Mouse (Mus musculus): Measurements from ENCODE around the gene Tmem222. TPM values are rescaled to one million over a fixed set of nuclear protein-coding genes. Genes with fewer than 3 reads are reported as not detected.

Tmem222 gene
- polyA plus RNA-seq, 1 experiment from 2014 or later = 82.0 TPM

GRCm38 (mm10) chr4:133301802-133302201 lies 24.2 kb upstream of the Tmem222 start:
- DNase-seq (ENCODE audit: low spot score, missing footprints) = peak; percentile 98
- no peak overlapping the region for H3K4me2 ChIP-seq
- no peak overlapping the region for H3K27ac ChIP-seq (ENCODE audit: low read depth, low read length)
- no peaks in the 10 kb centered on the region for H3K27me3 ChIP-seq (ENCODE audit: control insufficient read depth, insufficient read depth, low read length)
- 27% methylated on average over 4 of the region's 4 CpGs for WGBS
- H3K36me3 ChIP-seq (ENCODE audit: control insufficient read depth, insufficient read depth, low read length) = no peaks in the 10 kb centered on the region
- H3K4me3 ChIP-seq (ENCODE audit: low read depth, low read length) = no peak overlapping the region
- no peak overlapping the region for H3K9ac ChIP-seq (ENCODE audit: low read length)
- ATAC-seq (ENCODE audit: low FRiP score) = peak; percentile 31; the same call in 1 of the 2 replicates
- no peaks in the 10 kb centered on the region for H3K9me3 ChIP-seq (ENCODE audit: control insufficient read depth, low read length)
- peaks cover 9% of the 10 kb centered on the region for H3K4me1 ChIP-seq (ENCODE audit: control insufficient read depth, insufficient read depth, low read length)

GRCm38 (mm10) chr4:133300421-133300820 lies 22.8 kb upstream of the Tmem222 start:
- Histone ChIP-seq H3K9ac (ENCODE audit: low read length) (no peak overlapping the region), H3K9me3 (ENCODE audit: control insufficient read depth, low read length) (no peaks in the 10 kb centered on the region), H3K36me3 (ENCODE audit: control insufficient read depth, insufficient read depth, low read length) (no peaks in the 10 kb centered on the region), H3K27me3 (ENCODE audit: control insufficient read depth, insufficient read depth, low read length) (no peaks in the 10 kb centered on the region), H3K4me3 (ENCODE audit: low read depth, low read length) (no peak overlapping the region), H3K27ac (ENCODE audit: low read depth, low read length) (no peak overlapping the region), H3K4me1 (ENCODE audit: control insufficient read depth, insufficient read depth, low read length) (peaks cover 9% of the 10 kb centered on the region), H3K4me2 (no peak overlapping the region)
- no peak for ATAC-seq (ENCODE audit: low FRiP score)
- no peak for DNase-seq (ENCODE audit: low spot score, missing footprints)
- WGBS = 90% methylated on average over 11 of the region's 11 CpGs

- Histone ChIP-seq H3K4me3 (ENCODE audit: low read depth, low read length) (no peak overlapping the region), H3K4me2 (no peak overlapping the region), H3K27ac (ENCODE audit: low read depth, low read length) (no peak overlapping the region), H3K4me1 (ENCODE audit: control insufficient read depth, insufficient read depth, low read length) (peaks cover 9% of the 10 kb centered on the region), H3K27me3 (ENCODE audit: control insufficient read depth, insufficient read depth, low read length) (no peaks in the 10 kb centered on the region), H3K9ac (ENCODE audit: low read length) (no peak overlapping the region), H3K9me3 (ENCODE audit: control insufficient read depth, low read length) (no peaks in the 10 kb centered on the region), H3K36me3 (ENCODE audit: control insufficient read depth, insufficient read depth, low read length) (no peaks in the 10 kb centered on the region)
- 81% methylated on average over 5 of the region's 5 CpGs for WGBS
- DNase-seq (ENCODE audit: low spot score, missing footprints) (no peak), ATAC-seq (ENCODE audit: low FRiP score) (no peak)
These were observed 22.1 kb upstream of the Tmem222 start for GRCm38 (mm10) chr4:133299701-133300100.

DNA sequence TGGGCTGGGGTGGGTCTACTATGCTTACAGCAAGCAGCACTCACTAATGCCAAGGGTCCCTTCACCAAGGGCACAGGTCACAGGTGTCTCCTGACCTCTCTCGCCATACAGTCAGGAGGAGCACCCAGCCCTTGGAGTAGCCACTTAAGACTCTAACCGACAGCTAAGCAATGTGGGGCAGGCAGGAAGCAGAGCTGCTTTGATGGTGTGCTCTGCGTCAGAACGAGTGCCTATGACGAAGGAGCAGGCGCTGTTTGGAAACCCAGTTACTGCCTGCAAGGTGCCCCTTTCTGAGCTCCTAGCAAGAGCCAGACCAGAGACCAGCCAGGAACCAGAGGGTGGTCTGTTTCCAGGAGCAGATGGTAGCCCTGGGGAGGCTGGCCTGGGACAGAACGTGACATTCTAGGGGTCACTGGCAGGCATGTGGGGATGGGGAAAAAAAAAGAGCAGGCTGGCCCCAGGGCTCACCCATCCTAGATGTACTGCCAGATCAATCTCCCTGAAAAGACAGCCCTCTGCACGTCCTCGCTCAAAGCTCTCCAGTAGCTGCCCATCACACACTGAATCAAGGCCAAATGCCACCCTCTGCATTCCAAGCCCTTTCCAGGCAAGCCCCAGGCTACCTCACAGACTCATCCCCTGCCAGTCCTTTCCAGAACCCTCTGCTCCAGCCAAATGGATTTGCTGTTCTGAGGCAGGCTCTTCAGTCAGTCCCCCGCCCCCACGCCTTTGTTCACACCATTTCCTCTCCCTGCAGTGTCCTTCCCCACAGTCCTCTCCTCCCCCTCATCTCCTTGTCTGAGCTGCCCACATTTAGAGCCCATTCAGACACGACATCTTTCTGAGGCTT lies 21.1 kb upstream of the Tmem222 start:
- Histone ChIP-seq H3K4me1 (ENCODE audit: control insufficient read depth, insufficient read depth, low read length) (peaks cover 15% of the 10 kb centered on the region), H3K36me3 (ENCODE audit: control insufficient read depth, insufficient read depth, low read length) (no peaks in the 10 kb centered on the region), H3K4me3 (ENCODE audit: low read depth, low read length) (no peak overlapping the region), H3K9ac (ENCODE audit: low read length) (no peak overlapping the region), H3K4me2 (no peak overlapping the region), H3K27ac (ENCODE audit: low read depth, low read length) (no peak overlapping the region), H3K27me3 (ENCODE audit: control insufficient read depth, insufficient read depth, low read length) (no peaks in the 10 kb centered on the region), H3K9me3 (ENCODE audit: control insufficient read depth, low read length) (no peaks in the 10 kb centered on the region)
- ATAC-seq (ENCODE audit: low FRiP score) (no peak), DNase-seq (ENCODE audit: low spot score, missing footprints) (no peak)
- 36% methylated on average over 12 of the region's 12 CpGs for WGBS

DNA sequence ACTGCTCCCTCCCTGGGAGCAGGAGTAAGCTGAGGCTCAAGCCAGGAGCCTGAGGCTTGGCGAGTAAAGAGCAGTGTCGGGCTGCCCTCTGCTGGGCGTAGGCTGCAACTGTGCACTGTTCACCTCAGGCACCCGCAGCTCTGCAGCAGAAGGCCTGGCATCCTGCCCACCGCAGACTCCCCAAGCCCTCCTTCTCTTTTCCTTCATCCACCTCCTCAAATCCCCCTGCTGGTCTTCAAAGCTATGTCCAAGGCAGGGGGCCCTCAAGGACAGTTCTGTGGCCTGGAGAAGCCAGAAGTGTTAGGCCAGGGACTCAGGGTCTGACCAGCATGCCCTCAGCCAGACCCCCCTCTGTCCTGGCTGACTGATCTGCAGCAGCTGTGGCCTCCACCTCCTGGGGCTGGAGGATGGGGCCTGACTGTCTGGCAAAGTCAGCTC lies 20.2 kb upstream of the Tmem222 start:
- DNase-seq (ENCODE audit: low spot score, missing footprints) (peak; percentile 98), ATAC-seq (ENCODE audit: low FRiP score) (peak; percentile 74)
- H3K36me3 ChIP-seq (ENCODE audit: control insufficient read depth, insufficient read depth, low read length) = no peaks in the 10 kb centered on the region
- H3K9me3 ChIP-seq (ENCODE audit: control insufficient read depth, low read length) = no peaks in the 10 kb centered on the region
- H3K4me1 ChIP-seq (ENCODE audit: control insufficient read depth, insufficient read depth, low read length) = peaks cover 24% of the 10 kb centered on the region
- no peak overlapping the region for H3K4me3 ChIP-seq (ENCODE audit: low read depth, low read length)
- no peak overlapping the region for H3K4me2 ChIP-seq
- 0% methylated on average over 5 of the region's 5 CpGs for WGBS
- H3K9ac ChIP-seq (ENCODE audit: low read length) = 0 out of 2 replicates have a peak overlapping the region, but pooled peaks have one; percentile 24
- H3K27ac ChIP-seq (ENCODE audit: low read depth, low read length) = no peak overlapping the region; the same call in 1 of the 2 replicates
- H3K27me3 ChIP-seq (ENCODE audit: control insufficient read depth, insufficient read depth, low read length) = no peaks in the 10 kb centered on the region

DNA sequence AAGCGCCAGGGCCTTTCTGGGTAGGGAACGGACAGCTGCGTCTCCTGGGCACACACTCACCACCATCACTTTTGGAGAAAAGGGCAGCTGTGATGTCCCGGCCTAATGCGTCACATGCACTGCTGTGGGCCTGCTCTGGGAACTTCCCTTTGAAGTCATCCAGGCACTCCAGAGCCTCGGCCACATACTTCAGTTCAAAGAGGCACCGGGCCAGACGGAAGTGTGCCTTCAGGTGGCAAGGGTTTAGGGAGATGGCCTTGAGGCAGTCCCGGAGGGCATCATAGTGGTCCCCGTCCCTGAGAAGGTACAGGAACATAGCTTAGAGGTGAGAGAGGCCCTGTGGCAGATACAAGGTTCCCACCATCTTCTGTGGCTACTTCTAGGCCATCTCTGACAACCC lies 19.8 kb upstream of the Tmem222 start:
- Histone ChIP-seq H3K27me3 (ENCODE audit: control insufficient read depth, insufficient read depth, low read length) (no peaks in the 10 kb centered on the region), H3K4me2 (no peak overlapping the region), H3K4me3 (ENCODE audit: low read depth, low read length) (no peak overlapping the region), H3K9ac (ENCODE audit: low read length) (no peak overlapping the region), H3K4me1 (ENCODE audit: control insufficient read depth, insufficient read depth, low read length) (peaks cover 28% of the 10 kb centered on the region), H3K9me3 (ENCODE audit: control insufficient read depth, low read length) (no peaks in the 10 kb centered on the region), H3K27ac (ENCODE audit: low read depth, low read length) (no peak overlapping the region), H3K36me3 (ENCODE audit: control insufficient read depth, insufficient read depth, low read length) (no peaks in the 10 kb centered on the region)
- ATAC-seq (ENCODE audit: low FRiP score) (peak; percentile 11; the same call in 1 of the 2 replicates), DNase-seq (ENCODE audit: low spot score, missing footprints) (no peak)
- 68% methylated on average over 10 of the region's 10 CpGs for WGBS

DNA sequence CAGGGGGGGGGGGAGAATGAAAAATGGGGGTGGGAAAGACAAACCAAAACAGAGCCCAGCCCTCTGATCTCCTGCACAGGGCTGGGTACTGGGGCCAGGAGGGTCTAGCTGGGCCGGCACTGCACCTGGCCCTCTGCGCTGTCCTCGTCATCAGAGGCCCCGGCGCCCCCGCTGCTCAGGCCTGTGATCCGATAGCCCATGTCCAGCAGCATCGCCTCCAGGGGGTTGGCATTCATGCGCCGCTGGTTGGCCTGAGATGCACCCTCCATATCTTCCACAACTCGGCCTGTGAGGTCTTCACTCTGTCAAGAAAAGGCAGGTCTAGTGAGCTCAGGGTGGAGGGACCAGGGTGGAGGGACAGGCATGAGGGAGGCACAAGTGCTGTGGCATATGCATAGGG lies 16.5 kb upstream of the Tmem222 start:
- WGBS = 19% methylated on average over 11 of the region's 11 CpGs
- Histone ChIP-seq H3K9me3 (ENCODE audit: control insufficient read depth, low read length) (no peaks in the 10 kb centered on the region), H3K4me2 (no peak overlapping the region), H3K9ac (ENCODE audit: low read length) (no peak overlapping the region), H3K36me3 (ENCODE audit: control insufficient read depth, insufficient read depth, low read length) (no peaks in the 10 kb centered on the region), H3K4me3 (ENCODE audit: low read depth, low read length) (no peak overlapping the region), H3K27me3 (ENCODE audit: control insufficient read depth, insufficient read depth, low read length) (no peaks in the 10 kb centered on the region), H3K4me1 (ENCODE audit: control insufficient read depth, insufficient read depth, low read length) (peaks cover 30% of the 10 kb centered on the region), H3K27ac (ENCODE audit: low read depth, low read length) (no peak overlapping the region)
- no peak for DNase-seq (ENCODE audit: low spot score, missing footprints)
- ATAC-seq (ENCODE audit: low FRiP score) = no peak

- H3K36me3 ChIP-seq (ENCODE audit: control insufficient read depth, insufficient read depth, low read length) = no peaks in the 10 kb centered on the region
- H3K4me3 ChIP-seq (ENCODE audit: low read depth, low read length) = no peak overlapping the region
- WGBS = 10% methylated on average over 24 of the region's 24 CpGs
- H3K27me3 ChIP-seq (ENCODE audit: control insufficient read depth, insufficient read depth, low read length) = no peaks in the 10 kb centered on the region
- ATAC-seq (ENCODE audit: low FRiP score) (peak; percentile 48), DNase-seq (ENCODE audit: low spot score, missing footprints) (peak; percentile 93)
- H3K9ac ChIP-seq (ENCODE audit: low read length) = peak overlapping the region; percentile 40
- peak overlapping the region; percentile 57; the same call in 1 of the 2 replicates for H3K27ac ChIP-seq (ENCODE audit: low read depth, low read length)
- H3K4me1 ChIP-seq (ENCODE audit: control insufficient read depth, insufficient read depth, low read length) = peaks cover 27% of the 10 kb centered on the region
- H3K4me2 ChIP-seq = peak overlapping the region; percentile 14; the same call in 1 of the 2 replicates
- H3K9me3 ChIP-seq (ENCODE audit: control insufficient read depth, low read length) = no peaks in the 10 kb centered on the region
These were observed 15.6 kb upstream of the Tmem222 start for GRCm38 (mm10) chr4:133292901-133293843.

Data from midbrain, embryonic 11.5 days (tissue).